Mouse (Mus musculus): ENCODE results near the gene St3gal5.
"Not testable (repeated sequence)": the region's sequence is repeated elsewhere in the genome, so short reads cannot be mapped to it uniquely, and the experiment has no call there.

The St3gal5 gene

GRCm38 (mm10) chr6:72132671-72133214 is 35.4 kb downstream of the St3gal5 start:
- DNase-seq (ENCODE audit: low read depth, low spot score): no peak

GRCm38 (mm10) chr6:72134850-72135515 is 37.6 kb downstream of the St3gal5 start:
- no peak for DNase-seq (ENCODE audit: low read depth, low spot score)

GRCm38 (mm10) chr6:72136016-72136415 is 38.6 kb downstream of the St3gal5 start:
- no peak for DNase-seq (ENCODE audit: low read depth, low spot score)

GRCm38 (mm10) chr6:72136543-72136942 is 39.2 kb downstream of the St3gal5 start:
- no peak for DNase-seq (ENCODE audit: low read depth, low spot score)

- DNase-seq (ENCODE audit: low read depth, low spot score): no peak
Measured at GRCm38 (mm10) chr6:72139508-72140193, 42.3 kb downstream of the St3gal5 start.

- DNase-seq (ENCODE audit: low read depth, low spot score): no peak
Measured at GRCm38 (mm10) chr6:72140371-72140770, 43.0 kb downstream of the St3gal5 start.

GRCm38 (mm10) chr6:72141191-72141590 is 43.8 kb downstream of the St3gal5 start:
- no peak for DNase-seq (ENCODE audit: low read depth, low spot score)

- DNase-seq (ENCODE audit: low read depth, low spot score): no peak
Measured at GRCm38 (mm10) chr6:72142561-72142960, 45.2 kb downstream of the St3gal5 start.

GRCm38 (mm10) chr6:72144353-72144752 is 47.0 kb downstream of the St3gal5 start:
- no peak for DNase-seq (ENCODE audit: low read depth, low spot score)

- no peak for DNase-seq (ENCODE audit: low read depth, low spot score)
Measured at GRCm38 (mm10) chr6:72146803-72147202, 49.4 kb downstream of the St3gal5 start.

GRCm38 (mm10) chr6:72148721-72149120 is 51.3 kb downstream of the St3gal5 start:
- no peak for DNase-seq (ENCODE audit: low read depth, low spot score)

GRCm38 (mm10) chr6:72149797-72150196 is 52.4 kb downstream of the St3gal5 start:
- DNase-seq (ENCODE audit: low read depth, low spot score): no peak

GRCm38 (mm10) chr6:72152707-72153106 is 55.3 kb downstream of the St3gal5 start:
- no peak for DNase-seq (ENCODE audit: low read depth, low spot score)

- DNase-seq (ENCODE audit: low read depth, low spot score): no peak
Measured at GRCm38 (mm10) chr6:72153455-72153854, 56.1 kb downstream of the St3gal5 start.

- DNase-seq (ENCODE audit: low read depth, low spot score): not testable (repeated sequence)
Measured at GRCm38 (mm10) chr6:72154008-72154407, 56.6 kb downstream of the St3gal5 start.

GRCm38 (mm10) chr6:72154938-72155531 is 57.6 kb downstream of the St3gal5 start:
- no peak for DNase-seq (ENCODE audit: low read depth, low spot score)

- no peak for DNase-seq (ENCODE audit: low read depth, low spot score)
Measured at GRCm38 (mm10) chr6:72155649-72156048, 58.3 kb downstream of the St3gal5 start.

- DNase-seq (ENCODE audit: low read depth, low spot score): no peak
Measured at GRCm38 (mm10) chr6:72158966-72159764, 61.8 kb downstream of the St3gal5 start.

- DNase-seq (ENCODE audit: low read depth, low spot score): no peak
Measured at GRCm38 (mm10) chr6:72159861-72160395, 62.5 kb downstream of the St3gal5 start.

GRCm38 (mm10) chr6:72160991-72161390 is 63.6 kb downstream of the St3gal5 start:
- DNase-seq (ENCODE audit: low read depth, low spot score): no peak

- DNase-seq (ENCODE audit: low read depth, low spot score): no peak
Measured at GRCm38 (mm10) chr6:72161751-72162150, 64.4 kb downstream of the St3gal5 start.
